Mouse (Mus musculus) embryonic fibroblast, embryonic 13.5 days (primary cell): ENCODE measurements around the gene Hsd17b11.

Source experiments
- CTCF ChIP-seq: IDR thresholded peaks from 2 replicates; pipeline ENCODE4 v1.5.1; 2011; ENCODE audit warnings: mild to moderate bottlenecking, control low read depth, low read length, moderate library complexity, borderline replicate concordance; ENCODE audit not compliant: insufficient read depth
- POLR2A ChIP-seq: IDR thresholded peaks from 2 replicates; pipeline ENCODE4 v1.6.1; 2011; ENCODE audit warnings: low read depth, mild to moderate bottlenecking, control low read depth, low read length, moderate library complexity

- TF ChIP-seq CTCF (no peak), POLR2A (no peak)
These were observed 13.9 kb downstream of the Hsd17b11 start for GRCm38 (mm10) chr5:104007801-104008200.
